ENCODE assay signal across 8 mouse cellular contexts in genomic region chr13:58543066-58543465, GRCm38 (mm10).
A peak's percentile ranks its signal among the peaks of the same experiment; 100 is the strongest.
DNase-seq lines count a peak whose midpoint lies in the region; ATAC-seq lines count a peak whose summit lies in the region.

No protein-coding gene starts in this region.

- H3K36me3 ChIP-seq in hindbrain, embryonic 15.5 days, result no peaks in the 10 kb centered on the region

- H3K9me3 ChIP-seq in hindbrain, embryonic 15.5 days, result no peaks in the 10 kb centered on the region

- ATAC-seq in hindbrain, embryonic 15.5 days (ENCODE audit: low FRiP score, low read depth), result 0 out of 2 replicates have a peak, but pooled peaks have one; percentile 29
- peak; percentile 91 for ATAC-seq in megakaryocyte, adult 5-6 weeks (ENCODE audit: poor library complexity, severe bottlenecking)

- peak; percentile 72 for DNase-seq in R1 (ENCODE audit: low read depth, low spot score)
- peak; percentile 74 to 85 for DNase-seq in cerebellum, postnatal 25 days
- DNase-seq in gastrocnemius, adult 18-20 months (ENCODE audit: low spot score), result peak; percentile 65
- peak; percentile 51 for DNase-seq in left cerebral cortex, adult 11 months (ENCODE audit: low spot score)
- DNase-seq in right cerebral cortex, postnatal 10 days (ENCODE audit: low spot score in 2 of 2), result peak; percentile 80 to 83
- DNase-seq in urinary bladder, postnatal 25 days (ENCODE audit: low spot score), result peak; percentile 85

- H3K4me1 ChIP-seq in hindbrain, embryonic 15.5 days (replicated peaks), result peaks cover 28% of the 10 kb centered on the region

- no peak overlapping the region for H3K4me2 ChIP-seq in hindbrain, embryonic 15.5 days

- 45% methylated on average over 7 of the region's 7 CpGs for WGBS in hindbrain, embryonic 15.5 days

- no peak overlapping the region for H3K27ac ChIP-seq in hindbrain, embryonic 15.5 days (replicated peaks)

- no peaks in the 10 kb centered on the region for H3K27me3 ChIP-seq in hindbrain, embryonic 15.5 days

- H3K9ac ChIP-seq in hindbrain, embryonic 15.5 days, result no peak overlapping the region

- no peak overlapping the region for H3K4me3 ChIP-seq in hindbrain, embryonic 15.5 days
